ENCODE assay signal across 8 mouse cellular contexts in genomic region chr3:89842258-89842657, GRCm38 (mm10). TPM values are rescaled to one million over a fixed set of nuclear protein-coding genes. Genes with fewer than 3 reads are reported as not detected.
DNase-seq lines count a peak whose midpoint lies in the region; ATAC-seq lines count a peak whose summit lies in the region.

No protein-coding gene starts in this region.

- H3K4me3 ChIP-seq in hindbrain, embryonic 10.5 days: no peak overlapping the region
- no peak overlapping the region for H3K4me3 ChIP-seq in hindbrain, embryonic 16.5 days (ENCODE audit: low read length)
- no peak overlapping the region for H3K4me3 ChIP-seq in midbrain, embryonic 11.5 days (ENCODE audit: low read depth, low read length)

- no peak for ATAC-seq in hindbrain, embryonic 16.5 days
- ATAC-seq in midbrain, embryonic 11.5 days (ENCODE audit: low FRiP score): no peak

- H3K4me1 ChIP-seq in hindbrain, embryonic 10.5 days (replicated peaks): peaks cover 3% of the 10 kb centered on the region; the same call in 1 of the 2 replicates
- H3K4me1 ChIP-seq in hindbrain, embryonic 16.5 days (ENCODE audit: control insufficient read depth, insufficient read depth, low read depth, low read length): no peaks in the 10 kb centered on the region
- no peaks in the 10 kb centered on the region for H3K4me1 ChIP-seq in midbrain, embryonic 11.5 days (ENCODE audit: control insufficient read depth, insufficient read depth, low read length)

- DNase-seq in hindbrain, embryonic 10.5 days (ENCODE audit: low spot score): peak; percentile 36
- DNase-seq in A20 (ENCODE audit: low read depth, low spot score) (peak; percentile 79), MEL-GATA-1-ER (ENCODE audit: extremely low read depth, low read depth) (peak; percentile 82)
- DNase-seq in forelimb bud, embryonic 11.5 days (ENCODE audit: low read depth, low spot score): peak; percentile 26
- DNase-seq in splenic B cell, adult 2 months (ENCODE audit: low read depth, low spot score): peak; percentile 66
- no peak for DNase-seq in midbrain, embryonic 11.5 days (ENCODE audit: low spot score, missing footprints)
- DNase-seq in urinary bladder, postnatal 36 days (ENCODE audit: low spot score in 2 of 2): no peak

- H3K9me3 ChIP-seq in hindbrain, embryonic 10.5 days: no peaks in the 10 kb centered on the region
- no peaks in the 10 kb centered on the region for H3K9me3 ChIP-seq in hindbrain, embryonic 16.5 days (ENCODE audit: control insufficient read depth, low read length)
- no peaks in the 10 kb centered on the region for H3K9me3 ChIP-seq in midbrain, embryonic 11.5 days (ENCODE audit: control insufficient read depth, low read length)

- no peak overlapping the region for H3K4me2 ChIP-seq in hindbrain, embryonic 16.5 days (ENCODE audit: low read length)
- no peak overlapping the region for H3K4me2 ChIP-seq in midbrain, embryonic 11.5 days

- H3K9ac ChIP-seq in hindbrain, embryonic 16.5 days (ENCODE audit: low read depth, low read length): no peak overlapping the region
- no peak overlapping the region for H3K9ac ChIP-seq in midbrain, embryonic 11.5 days (ENCODE audit: low read length)

- no peaks in the 10 kb centered on the region for H3K27me3 ChIP-seq in hindbrain, embryonic 10.5 days (ENCODE audit: insufficient read depth, poor library complexity, severe bottlenecking)
- no peaks in the 10 kb centered on the region for H3K27me3 ChIP-seq in hindbrain, embryonic 16.5 days (replicated peaks; ENCODE audit: control insufficient read depth, insufficient read depth, low read length)
- H3K27me3 ChIP-seq in splenic B cell, adult 2 months (ENCODE audit: control insufficient read depth, insufficient read depth, low read length, poor library complexity, severe bottlenecking): no peaks in the 10 kb centered on the region
- H3K27me3 ChIP-seq in midbrain, embryonic 11.5 days (ENCODE audit: control insufficient read depth, insufficient read depth, low read length): no peaks in the 10 kb centered on the region

- no peaks in the 10 kb centered on the region for H3K36me3 ChIP-seq in hindbrain, embryonic 10.5 days
- no peaks in the 10 kb centered on the region for H3K36me3 ChIP-seq in hindbrain, embryonic 16.5 days (ENCODE audit: control insufficient read depth, insufficient read depth, low read length)
- H3K36me3 ChIP-seq in splenic B cell, adult 2 months (ENCODE audit: control insufficient read depth, insufficient read depth, low read length, poor library complexity, severe bottlenecking): no peaks in the 10 kb centered on the region
- no peaks in the 10 kb centered on the region for H3K36me3 ChIP-seq in midbrain, embryonic 11.5 days (ENCODE audit: control insufficient read depth, insufficient read depth, low read length)

- no peak overlapping the region for H3K27ac ChIP-seq in hindbrain, embryonic 10.5 days
- H3K27ac ChIP-seq in hindbrain, embryonic 16.5 days (ENCODE audit: low read depth, low read length): no peak overlapping the region
- no peak overlapping the region for H3K27ac ChIP-seq in midbrain, embryonic 11.5 days (ENCODE audit: low read depth, low read length)

- WGBS in hindbrain, embryonic 10.5 days: 79% methylated on average over 4 of the region's 4 CpGs
- 72% methylated on average over 4 of the region's 4 CpGs for WGBS in hindbrain, embryonic 16.5 days
- WGBS in midbrain, embryonic 11.5 days: 68% methylated on average over 4 of the region's 4 CpGs

RNA-seq across cellular contexts. Expression of gene She, which starts 11.1 kb away (rescaled TPM):
- 2.3 and 2.8 TPM in 2 replicates for polyA plus RNA-seq in hindbrain, embryonic 10.5 days (2016; fragmentation: Nextera tagmentation; extraction: Ambion mirVana)
- polyA plus RNA-seq in hindbrain, embryonic 16.5 days (2015; fragmentation: Nextera tagmentation; extraction: Ambion mirVana): 1.2 and 1.4 TPM in 2 replicates
- 2.0 and 2.3 TPM in 2 replicates for polyA plus RNA-seq in midbrain, embryonic 11.5 days (2014; fragmentation: Nextera tagmentation; extraction: Ambion mirVana)

Comparison
In these comparisons a context has a peak if more than half of its experiments do, and no peak if none do; other contexts are left out.
1. DNase-seq: peak in hindbrain, embryonic 10.5 days (single experiment), A20 (single experiment), MEL-GATA-1-ER (single experiment), forelimb bud, embryonic 11.5 days (single experiment) and splenic B cell, adult 2 months (single experiment); none in midbrain, embryonic 11.5 days (single experiment) and urinary bladder, postnatal 36 days (0 of 2).